Mouse (Mus musculus) left cerebral cortex, adult 9 months (tissue): ENCODE measurements around the gene Lpar4.

Source experiments
- DNase-seq, 2 experiments: peaks; one replicate each; pipeline ENCODE4 v3.0.0; 2022; ENCODE audit warnings: low spot score in 2 of 2

The Lpar4 gene

DNA sequence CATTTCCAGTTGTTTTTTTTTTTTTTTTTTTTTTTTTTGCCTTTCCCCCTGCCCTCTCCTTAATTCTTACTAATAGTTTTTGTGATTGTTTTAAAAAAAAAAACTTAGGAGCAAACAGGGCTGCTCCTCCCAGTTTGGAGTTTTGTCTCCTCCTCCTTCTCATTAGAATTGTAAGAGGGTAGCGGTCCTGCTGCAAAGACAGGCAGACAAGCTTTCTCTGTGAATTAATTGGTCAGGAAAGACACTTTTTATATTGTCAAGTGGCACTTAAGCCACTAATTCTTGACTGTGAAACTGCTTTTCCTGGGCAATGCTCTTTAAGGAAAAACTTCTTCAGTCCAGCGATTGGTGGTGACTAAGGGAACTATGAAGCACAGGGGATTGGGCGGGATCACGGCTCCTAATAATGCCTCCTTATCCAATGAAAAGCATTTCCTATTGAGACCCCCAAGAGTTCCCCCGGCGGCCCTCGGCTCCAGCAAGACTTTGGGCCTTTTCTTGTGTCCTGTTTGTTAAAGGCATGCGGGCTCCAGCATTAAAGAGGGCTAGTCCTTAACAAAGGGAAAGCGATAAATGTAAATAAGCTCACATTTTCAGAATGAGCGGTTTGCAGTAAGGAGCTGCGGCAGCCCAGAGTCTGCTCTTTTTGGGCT lies at the start of gene Lpar4:
Lpar4 (plus strand) TSS at position 451 of the 653 bp plus-strand sequence.
- DNase-seq, result no peak

DNA sequence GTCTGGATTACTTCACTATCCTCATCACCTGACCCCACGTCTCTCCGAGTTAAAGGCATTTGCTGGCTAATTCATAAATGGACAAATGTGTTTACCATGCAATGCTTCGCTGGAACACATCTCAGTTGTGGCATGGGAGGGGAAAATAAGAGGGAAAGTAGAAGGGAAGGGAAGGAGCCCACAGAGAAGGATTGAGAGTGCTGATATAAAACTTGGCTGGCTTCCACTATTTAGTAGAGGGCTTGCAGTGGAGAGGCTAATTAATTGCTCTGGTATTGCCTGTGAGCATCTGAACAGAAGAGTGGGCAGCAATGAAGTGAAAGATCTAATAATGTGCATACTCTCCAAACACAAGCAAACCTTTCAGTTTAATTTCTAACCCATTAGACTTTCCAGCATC lies 49.0 kb upstream of the Lpar4 start:
- DNase-seq, result no peak

DNA sequence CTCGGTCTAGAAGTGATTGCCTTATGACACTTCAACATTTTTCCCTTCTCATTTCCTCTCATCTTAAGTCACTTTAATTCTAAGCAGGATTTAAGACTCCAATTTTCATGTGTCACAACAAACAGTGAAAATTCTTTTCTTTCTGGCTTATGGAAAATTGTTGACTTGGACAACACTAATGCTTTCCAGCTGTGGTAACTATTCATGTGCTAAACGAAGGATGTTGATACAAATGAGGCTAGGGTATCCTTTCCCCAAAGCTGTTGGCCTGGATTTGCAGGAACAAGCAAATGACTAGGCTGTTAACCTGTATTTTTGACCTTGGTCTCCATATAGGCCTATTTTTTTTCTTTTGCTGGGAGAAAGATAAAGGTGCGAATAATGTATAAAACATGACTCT lies 48.5 kb upstream of the Lpar4 start:
- no peak for DNase-seq

GRCm38 (mm10) chrX:106872315-106872714 lies 48.1 kb upstream of the Lpar4 start:
- DNase-seq, result no peak

- DNase-seq, result no peak
These were observed 22.6 kb upstream of the Lpar4 start for GRCm38 (mm10) chrX:106897707-106898275.

DNA sequence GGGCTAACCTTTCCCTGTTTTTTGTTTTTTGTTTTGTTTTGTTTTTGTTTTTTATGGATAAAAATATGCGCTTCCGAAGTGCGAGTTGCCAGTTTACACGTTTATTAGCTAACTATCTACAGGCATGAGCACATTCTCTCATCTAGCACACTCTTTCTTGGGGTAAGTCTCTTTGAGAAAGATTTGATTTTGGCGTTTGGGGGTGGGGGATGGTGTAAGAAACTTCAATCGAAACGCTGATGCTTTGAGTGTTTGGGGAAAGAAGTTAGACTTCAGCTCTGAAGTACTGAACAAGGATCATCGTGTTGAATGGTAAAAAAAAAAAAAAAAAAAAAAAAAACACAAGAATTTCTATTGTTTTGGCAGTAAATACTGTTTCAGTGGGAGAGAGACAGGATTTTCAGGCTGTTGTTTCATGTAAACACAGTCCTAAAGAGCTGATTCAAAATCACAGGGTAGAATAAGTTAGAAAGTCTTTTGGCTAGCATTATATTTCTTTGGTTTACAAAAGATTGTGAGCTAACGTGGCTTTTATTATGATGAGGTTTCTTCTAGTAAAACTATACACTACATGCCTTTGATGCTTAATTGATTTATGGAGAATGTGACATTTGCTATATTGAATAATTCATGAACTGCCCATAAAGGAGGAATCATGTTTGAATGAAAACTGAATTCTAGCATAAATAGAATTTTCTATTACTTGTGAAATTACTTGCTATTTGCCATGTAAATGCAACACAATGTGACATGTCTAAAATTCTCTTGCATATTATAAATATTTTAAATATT lies 599 bp downstream of the Lpar4 start:
- no peak for DNase-seq

GRCm38 (mm10) chrX:106924572-106924971 lies 4.1 kb downstream of the Lpar4 start:
- no peak for DNase-seq

DNA sequence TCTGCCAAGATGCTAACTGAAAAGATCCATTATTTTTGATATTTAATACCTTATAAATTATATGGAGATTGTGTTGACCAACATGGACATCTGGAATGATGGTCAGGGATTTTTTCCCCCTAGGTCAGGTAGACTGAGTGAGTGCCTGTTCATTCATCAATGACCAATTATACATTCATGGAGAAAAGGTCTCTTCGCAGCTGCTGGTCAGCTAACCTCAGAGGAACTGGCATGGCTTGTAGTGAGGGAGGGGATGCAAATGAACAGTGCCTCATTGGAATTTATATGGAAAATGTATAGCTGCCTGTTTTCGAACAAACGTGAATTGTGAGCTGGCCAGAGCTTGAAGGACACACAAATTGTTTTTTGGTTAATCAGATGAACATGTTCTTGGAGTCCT lies 18.9 kb downstream of the Lpar4 start:
- no peak for DNase-seq

GRCm38 (mm10) chrX:106950558-106950957 lies 30.1 kb downstream of the Lpar4 start:
- no peak for DNase-seq

DNA sequence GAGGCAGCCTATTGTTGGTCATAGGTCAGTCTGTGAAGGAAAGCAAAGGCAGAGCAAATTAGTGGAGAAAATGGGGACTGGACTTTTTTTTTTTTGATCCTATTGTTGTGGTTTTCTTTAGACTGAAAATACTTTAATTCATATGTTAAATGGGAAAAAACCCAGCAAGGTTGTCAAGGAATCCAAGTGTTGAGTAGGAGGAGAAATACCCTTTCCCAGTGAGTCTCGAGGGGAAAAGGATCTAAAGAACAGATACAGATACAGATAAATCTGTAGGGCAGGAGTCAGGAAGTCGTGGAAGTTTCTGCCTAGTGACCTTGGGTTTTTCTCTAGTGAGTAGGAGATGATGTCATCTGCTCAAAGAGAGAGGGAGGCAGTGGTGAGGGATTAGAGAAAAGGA lies 30.6 kb downstream of the Lpar4 start:
- DNase-seq, result no peak

- DNase-seq, result no peak
These were observed 33.4 kb downstream of the Lpar4 start for GRCm38 (mm10) chrX:106953840-106954239.

DNA sequence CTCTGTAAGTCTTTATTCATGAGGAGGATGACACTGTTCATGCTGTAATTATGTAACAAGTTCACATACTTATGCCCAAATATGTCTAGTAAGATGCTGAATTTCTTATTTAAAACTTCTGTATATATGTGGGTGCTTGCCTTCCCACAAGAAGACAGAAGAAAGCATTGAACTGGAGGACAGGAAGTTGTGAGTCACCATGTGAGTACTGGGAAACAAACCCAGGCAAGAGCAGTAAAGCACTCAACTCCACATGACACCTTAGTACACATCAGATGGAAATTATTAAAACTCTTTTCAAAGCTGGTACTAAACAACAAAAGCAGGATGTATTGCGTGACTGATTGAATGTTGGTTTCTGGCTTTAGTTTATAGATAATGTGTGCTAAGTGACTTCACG lies 41.8 kb downstream of the Lpar4 start:
- no peak for DNase-seq

DNA sequence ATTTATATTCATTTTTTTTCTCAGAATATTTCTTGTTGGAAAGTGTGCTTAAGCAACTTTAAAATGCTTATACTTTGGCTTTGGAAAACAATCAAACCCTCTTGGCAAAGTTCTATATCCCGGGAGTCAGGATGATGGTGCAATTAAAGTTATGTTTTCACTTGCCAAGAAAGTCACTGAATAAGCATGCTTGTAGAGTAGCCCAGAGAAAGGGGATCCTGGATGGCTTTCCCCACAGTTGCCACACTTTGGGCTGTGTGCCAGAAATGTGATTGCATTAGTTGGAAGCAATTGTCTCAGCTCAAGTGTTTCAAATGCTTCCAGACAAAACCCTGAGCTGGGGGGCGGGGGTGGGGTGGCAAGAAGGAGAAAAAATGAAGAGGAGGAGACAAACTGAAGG lies 43.9 kb downstream of the Lpar4 start:
- no peak for DNase-seq
